Mouse (Mus musculus): ENCODE measurements at regions not wholly inside any gene's neighbourhood (a gene's known extent, or its start where the extent isn't known, plus 50 kb on each side); places are given as distances from the start of the nearest gene placed in this dataset.

DNA sequence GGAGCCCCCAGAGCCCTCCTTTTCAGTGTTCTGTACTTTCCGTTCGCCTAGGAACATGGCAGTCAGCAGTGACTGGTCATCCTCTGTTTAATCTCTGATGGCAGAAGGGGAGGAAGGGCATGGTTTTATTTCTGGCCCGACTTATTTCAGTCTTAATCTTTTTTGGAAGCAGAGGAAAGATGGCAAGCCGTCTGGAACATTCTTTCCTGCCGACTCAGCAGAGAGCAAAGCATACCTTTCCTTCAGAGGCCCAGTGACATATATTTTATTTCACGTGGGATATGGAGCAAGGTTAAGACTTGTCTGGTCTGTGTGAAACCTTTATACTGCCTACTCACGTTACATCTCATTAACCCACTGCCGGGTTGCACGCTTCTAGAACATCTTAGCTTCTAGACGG, 158.1 kb downstream of the Dyrk2 start:
- in situ Hi-C loops (cut with MboI; ENCODE audit: low sequenced_read_pairs in 2 of 2, unreplicated experiment in 2 of 2), result no loop called here
- no peak for DNase-seq (ENCODE audit: low read depth, low spot score)
- no peak overlapping the region for H3K27ac ChIP-seq (ENCODE audit: insufficient read depth, low read depth, low read length, poor library complexity, severe bottlenecking)

DNA sequence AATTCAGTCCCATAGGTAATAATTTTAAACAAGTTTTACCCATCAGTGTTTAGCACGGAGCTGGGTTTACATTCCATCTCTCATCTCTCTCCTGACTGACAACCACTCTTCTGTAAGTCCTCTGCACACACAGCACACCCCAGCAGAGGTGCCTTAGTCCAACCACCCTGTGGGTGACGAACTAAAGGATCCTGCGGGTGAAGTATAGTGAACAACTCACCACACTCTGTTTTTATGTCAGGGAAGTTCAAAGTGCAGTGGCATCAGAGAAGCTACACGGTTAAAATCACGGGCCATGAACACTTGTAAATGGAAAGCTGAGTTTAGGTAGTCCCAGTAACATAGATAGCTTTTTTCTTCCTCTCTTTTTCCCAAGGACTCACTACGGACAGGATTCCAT, 157.1 kb downstream of the Dyrk2 start:
- in situ Hi-C loops (cut with MboI; ENCODE audit: low sequenced_read_pairs in 2 of 2, unreplicated experiment in 2 of 2), result no loop called here
- TF ChIP-seq CHD2 (IDR thresholded peaks at IDR 0.05; ENCODE audit: low read depth, low read length), result no peak
- TF ChIP-seq MAFK (IDR thresholded peaks at IDR 0.05; ENCODE audit: insufficient read depth, low read depth, low read length), result no peak
- no peak for TF ChIP-seq ZC3H11A (IDR thresholded peaks at IDR 0.05; ENCODE audit: borderline replicate concordance, low read depth, low read length)
- no peak for TF ChIP-seq HCFC1 (IDR thresholded peaks at IDR 0.05; ENCODE audit: borderline replicate concordance, insufficient read depth, low read length)
- no peak for TF ChIP-seq ZNF384 (IDR thresholded peaks at IDR 0.05; ENCODE audit: low read depth, low read length)
- H3K4me3 ChIP-seq (ENCODE audit: insufficient read depth in 1 of 2, low read depth in 1 of 2, low read length in 2 of 2, poor library complexity in 1 of 2, severe bottlenecking in 1 of 2), result no peak overlapping the region
- no peaks in the 10 kb centered on the region for H3K4me1 ChIP-seq (ENCODE audit: control insufficient read depth in 2 of 2, insufficient read depth in 2 of 2, low read length in 2 of 2, poor library complexity in 1 of 2)
- H3K9me3 ChIP-seq (ENCODE audit: control insufficient read depth, insufficient read depth, low read depth, low read length), result no peaks in the 10 kb centered on the region
- no peak overlapping the region for H3K27ac ChIP-seq (ENCODE audit: insufficient read depth, low read depth, low read length, poor library complexity, severe bottlenecking)
- no peaks in the 10 kb centered on the region for H3K36me3 ChIP-seq (ENCODE audit: control insufficient read depth, insufficient read depth, low read length, poor library complexity, severe bottlenecking)
- H3K9ac ChIP-seq (ENCODE audit: insufficient read depth, low read depth, low read length, poor library complexity, severe bottlenecking), result no peak overlapping the region
- DNase-seq (ENCODE audit: low read depth, low spot score), result no peak

More for the DNA sequence above, 158.1 kb downstream of the Dyrk2 start:
- no peaks in the 10 kb centered on the region for H3K9me3 ChIP-seq (ENCODE audit: control insufficient read depth, insufficient read depth, low read depth, low read length)
- no peak overlapping the region for H3K9ac ChIP-seq (ENCODE audit: insufficient read depth, low read depth, low read length, poor library complexity, severe bottlenecking)
- no peak overlapping the region for H3K4me3 ChIP-seq (ENCODE audit: insufficient read depth in 1 of 2, low read depth in 1 of 2, low read length in 2 of 2, poor library complexity in 1 of 2, severe bottlenecking in 1 of 2)
- TF ChIP-seq HCFC1 (IDR thresholded peaks at IDR 0.05; ENCODE audit: borderline replicate concordance, insufficient read depth, low read length), result no peak
- no peak for TF ChIP-seq ZC3H11A (IDR thresholded peaks at IDR 0.05; ENCODE audit: borderline replicate concordance, low read depth, low read length)
- TF ChIP-seq MAFK (IDR thresholded peaks at IDR 0.05; ENCODE audit: insufficient read depth, low read depth, low read length), result no peak
- no peak for TF ChIP-seq CHD2 (IDR thresholded peaks at IDR 0.05; ENCODE audit: low read depth, low read length)
- no peak for TF ChIP-seq ZNF384 (IDR thresholded peaks at IDR 0.05; ENCODE audit: low read depth, low read length)
- H3K4me1 ChIP-seq (ENCODE audit: control insufficient read depth in 2 of 2, insufficient read depth in 2 of 2, low read length in 2 of 2, poor library complexity in 1 of 2), result no peaks in the 10 kb centered on the region
- H3K36me3 ChIP-seq (ENCODE audit: control insufficient read depth, insufficient read depth, low read length, poor library complexity, severe bottlenecking), result no peaks in the 10 kb centered on the region

DNA sequence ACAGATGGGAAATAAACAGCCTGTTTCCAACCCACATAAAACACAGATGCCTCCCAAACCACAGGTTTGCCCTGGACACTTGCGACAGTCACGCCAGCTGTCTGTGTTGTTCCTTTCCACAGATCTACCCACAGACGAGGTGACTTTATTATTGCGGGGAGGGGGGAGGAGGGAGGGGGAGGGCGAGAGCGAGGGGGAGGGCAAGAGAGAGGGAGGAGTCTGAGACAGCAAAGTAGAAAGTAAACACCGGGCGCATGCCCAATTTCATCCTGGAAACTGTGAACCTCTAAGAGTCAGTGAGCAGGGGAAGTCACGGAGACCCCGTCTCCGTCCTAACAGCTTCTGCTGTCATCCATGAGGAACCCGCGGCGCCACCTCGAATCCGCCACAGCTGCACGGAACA, 155.8 kb downstream of the Dyrk2 start:
- no peak overlapping the region for H3K4me3 ChIP-seq (ENCODE audit: insufficient read depth in 1 of 2, low read depth in 1 of 2, low read length in 2 of 2, poor library complexity in 1 of 2, severe bottlenecking in 1 of 2)
- no peaks in the 10 kb centered on the region for H3K9me3 ChIP-seq (ENCODE audit: control insufficient read depth, insufficient read depth, low read depth, low read length)
- in situ Hi-C loops (cut with MboI; ENCODE audit: low sequenced_read_pairs in 2 of 2, unreplicated experiment in 2 of 2), result no loop called here
- no peaks in the 10 kb centered on the region for H3K4me1 ChIP-seq (ENCODE audit: control insufficient read depth in 2 of 2, insufficient read depth in 2 of 2, low read length in 2 of 2, poor library complexity in 1 of 2)
- H3K9ac ChIP-seq (ENCODE audit: insufficient read depth, low read depth, low read length, poor library complexity, severe bottlenecking), result no peak overlapping the region
- no peak overlapping the region for H3K27ac ChIP-seq (ENCODE audit: insufficient read depth, low read depth, low read length, poor library complexity, severe bottlenecking)
- no peak for DNase-seq (ENCODE audit: low read depth, low spot score)
- TF ChIP-seq CHD2 (IDR thresholded peaks at IDR 0.05; ENCODE audit: low read depth, low read length) (no peak), ZNF384 (IDR thresholded peaks at IDR 0.05; ENCODE audit: low read depth, low read length) (no peak), ZC3H11A (IDR thresholded peaks at IDR 0.05; ENCODE audit: borderline replicate concordance, low read depth, low read length) (no peak), HCFC1 (IDR thresholded peaks at IDR 0.05; ENCODE audit: borderline replicate concordance, insufficient read depth, low read length) (no peak), MAFK (IDR thresholded peaks at IDR 0.05; ENCODE audit: insufficient read depth, low read depth, low read length) (no peak)
- no peaks in the 10 kb centered on the region for H3K36me3 ChIP-seq (ENCODE audit: control insufficient read depth, insufficient read depth, low read length, poor library complexity, severe bottlenecking)

DNA sequence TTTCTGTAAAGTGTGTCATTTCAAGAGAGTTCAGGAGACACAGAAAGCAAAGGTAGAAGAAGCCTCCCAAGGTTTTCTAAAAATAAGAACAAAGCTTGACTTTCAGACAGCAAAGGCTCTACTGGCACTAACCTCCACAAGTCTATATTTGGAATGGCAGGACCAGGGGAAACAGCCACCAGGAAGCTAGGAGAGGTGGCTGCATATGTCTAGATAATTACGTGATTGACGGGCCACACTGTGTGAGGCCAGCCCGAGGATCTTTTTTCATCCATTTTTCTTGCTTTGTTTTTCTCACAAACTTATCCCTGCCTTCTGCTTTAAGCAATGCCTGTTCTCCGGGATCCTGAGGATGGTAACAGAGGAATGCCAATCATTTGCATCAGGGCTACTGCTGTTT, 155.4 kb downstream of the Dyrk2 start:
- in situ Hi-C loops (cut with MboI; ENCODE audit: low sequenced_read_pairs in 2 of 2, unreplicated experiment in 2 of 2), result no loop called here
- DNase-seq (ENCODE audit: low read depth, low spot score), result no peak

DNA sequence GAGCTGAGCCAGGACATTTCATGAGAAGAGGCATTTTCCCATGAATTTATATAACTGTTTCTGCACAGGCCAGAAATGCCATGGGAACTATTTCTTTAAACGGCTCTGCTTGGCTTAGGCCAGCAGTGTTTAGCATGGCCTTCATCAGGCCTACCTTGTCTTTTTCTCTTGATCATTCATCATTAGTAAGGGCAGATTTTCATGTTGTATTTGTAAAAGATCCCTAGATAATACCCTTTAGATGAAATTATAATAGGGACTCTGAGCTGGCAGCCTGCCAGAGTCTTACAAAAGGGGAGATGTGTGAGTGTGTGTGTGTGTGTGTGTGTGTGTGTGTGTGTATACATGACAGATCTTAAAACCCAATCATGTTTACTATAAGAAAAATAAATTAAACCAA, 149.4 kb downstream of the Dyrk2 start:
- Histone ChIP-seq H3K4me3 (ENCODE audit: insufficient read depth in 1 of 2, low read depth in 1 of 2, low read length in 2 of 2, poor library complexity in 1 of 2, severe bottlenecking in 1 of 2) (no peak overlapping the region), H3K27ac (ENCODE audit: insufficient read depth, low read depth, low read length, poor library complexity, severe bottlenecking) (no peak overlapping the region), H3K9me3 (ENCODE audit: control insufficient read depth, insufficient read depth, low read depth, low read length) (no peaks in the 10 kb centered on the region), H3K9ac (ENCODE audit: insufficient read depth, low read depth, low read length, poor library complexity, severe bottlenecking) (no peak overlapping the region), H3K36me3 (ENCODE audit: control insufficient read depth, insufficient read depth, low read length, poor library complexity, severe bottlenecking) (no peaks in the 10 kb centered on the region), H3K4me1 (ENCODE audit: control insufficient read depth in 2 of 2, insufficient read depth in 2 of 2, low read length in 2 of 2, poor library complexity in 1 of 2) (peaks cover 0 to 4% of the 10 kb centered on the region in 2 experiments; a peak in 1 of 4 replicates)
- in situ Hi-C loops (cut with MboI; ENCODE audit: low sequenced_read_pairs in 2 of 2, unreplicated experiment in 2 of 2), result no loop called here
- DNase-seq (ENCODE audit: low read depth, low spot score), result no peak
- no peak for TF ChIP-seq ZC3H11A (IDR thresholded peaks at IDR 0.05; ENCODE audit: borderline replicate concordance, low read depth, low read length)
- no peak for TF ChIP-seq CHD2 (IDR thresholded peaks at IDR 0.05; ENCODE audit: low read depth, low read length)
- no peak for TF ChIP-seq HCFC1 (IDR thresholded peaks at IDR 0.05; ENCODE audit: borderline replicate concordance, insufficient read depth, low read length)
- TF ChIP-seq ZNF384 (IDR thresholded peaks at IDR 0.05; ENCODE audit: low read depth, low read length), result no peak
- TF ChIP-seq MAFK (IDR thresholded peaks at IDR 0.05; ENCODE audit: insufficient read depth, low read depth, low read length), result no peak

More for the DNA sequence above, 155.4 kb downstream of the Dyrk2 start:
- no peaks in the 10 kb centered on the region for H3K36me3 ChIP-seq (ENCODE audit: control insufficient read depth, insufficient read depth, low read length, poor library complexity, severe bottlenecking)
- H3K4me1 ChIP-seq (ENCODE audit: control insufficient read depth in 2 of 2, insufficient read depth in 2 of 2, low read length in 2 of 2, poor library complexity in 1 of 2), result no peaks in the 10 kb centered on the region
- no peak overlapping the region for H3K4me3 ChIP-seq (ENCODE audit: insufficient read depth in 1 of 2, low read depth in 1 of 2, low read length in 2 of 2, poor library complexity in 1 of 2, severe bottlenecking in 1 of 2)
- no peak overlapping the region for H3K9ac ChIP-seq (ENCODE audit: insufficient read depth, low read depth, low read length, poor library complexity, severe bottlenecking)
- TF ChIP-seq CHD2 (IDR thresholded peaks at IDR 0.05; ENCODE audit: low read depth, low read length) (no peak), HCFC1 (IDR thresholded peaks at IDR 0.05; ENCODE audit: borderline replicate concordance, insufficient read depth, low read length) (no peak), ZC3H11A (IDR thresholded peaks at IDR 0.05; ENCODE audit: borderline replicate concordance, low read depth, low read length) (no peak), ZNF384 (IDR thresholded peaks at IDR 0.05; ENCODE audit: low read depth, low read length) (no peak), MAFK (IDR thresholded peaks at IDR 0.05; ENCODE audit: insufficient read depth, low read depth, low read length) (no peak)
- H3K27ac ChIP-seq (ENCODE audit: insufficient read depth, low read depth, low read length, poor library complexity, severe bottlenecking), result no peak overlapping the region
- no peaks in the 10 kb centered on the region for H3K9me3 ChIP-seq (ENCODE audit: control insufficient read depth, insufficient read depth, low read depth, low read length)

Measured in ES-E14 (cell line).